Mouse (Mus musculus) WW6 (cell line): ENCODE measurements at regions not wholly inside any gene's neighbourhood (a gene's known extent, or its start where the extent isn't known, plus 50 kb on each side); places are given as distances from the start of the nearest gene placed in this dataset.

Experiments used
- DNase-seq: peaks from one replicate; pipeline ENCODE4 v3.0.0-alpha.2; 2013; ENCODE audit warnings: low read depth, low spot score

GRCm38 (mm10) chr8:126717652-126718155 is 123.9 kb upstream of the Irf2bp2 start:
- DNase-seq, result no peak

- no peak for DNase-seq
Observed at GRCm38 (mm10) chr8:126715666-126716065, 121.9 kb upstream of the Irf2bp2 start.

GRCm38 (mm10) chr8:126713602-126714145 is 119.9 kb upstream of the Irf2bp2 start:
- no peak for DNase-seq

DNA sequence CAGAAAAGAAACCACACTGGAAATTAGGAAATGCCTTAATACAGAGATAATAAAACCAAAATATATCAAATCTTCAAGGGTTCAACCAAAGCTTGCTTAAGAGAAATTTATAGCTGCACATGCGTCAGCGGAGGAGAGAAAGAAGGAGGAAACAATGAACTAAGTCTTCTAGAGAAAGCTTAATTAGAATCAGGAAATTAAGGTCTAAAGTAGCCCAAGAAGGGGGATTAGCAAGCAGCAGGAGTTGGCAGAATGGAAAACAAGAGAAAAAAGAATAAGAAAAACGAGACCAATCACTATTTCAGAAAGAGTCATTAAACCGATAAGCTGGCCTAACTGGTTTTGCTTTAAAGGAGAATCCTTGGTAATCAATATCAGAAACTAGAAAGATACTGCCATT is 119.4 kb upstream of the Irf2bp2 start:
- no peak for DNase-seq

- DNase-seq, result no peak
Observed at GRCm38 (mm10) chr8:126712749-126713148, 119.0 kb upstream of the Irf2bp2 start.

GRCm38 (mm10) chr8:126708956-126709355 is 115.2 kb upstream of the Irf2bp2 start:
- DNase-seq, result no peak

DNA sequence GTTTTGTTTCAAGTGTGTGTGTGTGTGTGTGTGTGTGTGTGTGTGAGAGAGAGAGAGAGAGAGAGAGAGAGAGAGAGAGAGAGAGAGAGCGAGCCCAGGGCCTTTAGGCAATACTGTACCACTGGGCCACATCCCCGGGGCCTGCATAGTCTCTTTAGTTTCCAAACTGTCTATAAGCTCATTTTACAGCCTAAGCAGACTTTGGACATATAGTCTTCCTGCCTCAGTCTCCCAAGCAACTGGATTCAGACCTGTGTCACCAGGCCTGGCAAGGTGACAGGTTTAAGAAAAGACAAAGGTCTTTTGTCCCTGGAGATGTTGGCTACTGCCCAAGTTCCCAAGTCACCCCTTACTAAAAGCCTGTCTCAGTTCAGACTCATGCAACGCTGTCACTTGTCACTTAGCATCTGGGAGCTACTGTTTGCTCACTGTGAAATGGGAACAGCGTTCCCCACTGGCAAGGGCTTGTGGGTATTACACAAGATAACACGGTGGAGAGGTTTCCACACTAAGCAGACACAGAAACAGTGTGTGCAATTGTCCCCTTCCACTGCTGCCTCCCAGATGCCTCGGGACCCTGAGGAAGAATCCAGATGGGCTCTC is 113.6 kb upstream of the Irf2bp2 start:
- DNase-seq, result no peak

- DNase-seq, result no peak
Observed at GRCm38 (mm10) chr8:126706247-126706646, 112.5 kb upstream of the Irf2bp2 start.

DNA sequence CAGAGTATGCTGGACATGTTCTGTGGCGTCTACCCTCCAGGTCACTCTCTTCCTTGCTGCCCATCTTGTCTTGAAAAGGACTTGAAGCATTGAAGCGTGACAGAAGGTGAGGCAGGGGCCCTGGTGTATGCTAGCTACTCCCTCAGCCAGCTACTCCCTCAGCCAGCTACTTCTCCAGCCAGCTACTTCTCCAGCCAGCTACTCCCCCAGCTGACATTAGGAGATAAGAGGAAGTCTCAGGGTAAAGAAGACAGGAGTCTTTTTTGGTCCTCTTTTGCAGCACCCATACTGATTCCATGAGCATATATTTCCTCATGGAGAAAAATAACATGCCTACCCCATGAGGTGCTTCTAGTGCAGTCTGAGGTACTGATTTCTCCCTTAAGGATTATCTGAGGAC is 111.6 kb upstream of the Irf2bp2 start:
- DNase-seq, result no peak

DNA sequence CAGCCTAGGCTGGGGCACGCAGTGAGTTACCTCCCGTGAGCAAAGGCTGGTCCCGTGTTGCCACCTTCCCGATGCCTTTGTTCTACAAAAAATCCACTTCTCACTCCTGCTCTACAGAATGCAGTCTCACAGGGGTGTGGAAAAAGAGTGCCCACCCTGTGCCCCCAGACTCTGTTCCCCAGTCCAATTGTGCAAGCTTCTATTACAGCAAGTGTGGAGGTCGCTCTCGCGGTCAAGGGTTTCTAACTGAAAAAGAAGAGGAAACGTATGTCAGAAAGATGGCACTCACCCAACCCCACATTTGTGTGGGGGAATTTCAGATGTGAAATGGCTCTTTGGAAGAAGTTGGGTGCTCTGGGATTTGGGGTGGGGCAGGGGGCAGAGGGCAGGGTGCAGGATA is 110.9 kb upstream of the Irf2bp2 start:
- no peak for DNase-seq

- no peak for DNase-seq
Observed at GRCm38 (mm10) chr8:126703546-126703945, 109.8 kb upstream of the Irf2bp2 start.

GRCm38 (mm10) chr8:126702294-126702693 is 108.5 kb upstream of the Irf2bp2 start:
- DNase-seq, result no peak

- DNase-seq, result no peak
Observed at GRCm38 (mm10) chr8:126699389-126699775, 105.6 kb upstream of the Irf2bp2 start.

GRCm38 (mm10) chr8:126698601-126699388 is 105.0 kb upstream of the Irf2bp2 start:
- no peak for DNase-seq

DNA sequence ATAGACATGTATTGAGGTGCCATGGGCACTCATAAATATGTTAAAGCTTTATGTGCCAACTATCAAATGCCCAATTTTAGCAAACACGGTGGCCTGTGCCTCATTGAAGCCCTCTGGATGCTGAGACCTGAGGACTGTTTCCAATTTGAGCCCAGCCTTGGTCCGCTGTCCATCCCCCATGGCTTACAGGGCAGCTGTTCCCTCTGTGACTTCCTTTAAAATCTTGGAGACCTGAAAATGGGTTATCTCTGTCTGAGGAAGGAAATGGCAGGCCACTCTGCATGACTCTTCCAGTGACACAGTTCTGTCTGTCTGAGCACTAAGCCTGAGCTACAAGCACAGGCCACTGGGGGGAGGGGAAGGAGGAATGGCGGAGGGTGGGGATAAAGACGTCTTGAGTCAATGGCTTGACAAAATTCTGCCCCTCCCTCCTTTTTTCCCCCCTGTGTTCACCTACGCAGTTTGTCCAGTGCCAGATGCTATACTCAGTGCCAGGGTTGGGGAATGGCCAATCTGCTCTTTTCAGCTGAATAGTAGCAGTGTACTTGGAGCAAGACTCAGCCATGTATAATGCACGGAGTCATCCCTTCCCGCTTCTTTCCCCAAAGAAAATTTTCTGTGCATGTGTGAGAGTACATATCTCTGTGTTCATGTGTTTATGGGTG is 102.7 kb upstream of the Irf2bp2 start:
- no peak for DNase-seq

GRCm38 (mm10) chr8:126694370-126694769 is 100.6 kb upstream of the Irf2bp2 start:
- DNase-seq, result no peak

GRCm38 (mm10) chr8:126693642-126694041 is 99.9 kb upstream of the Irf2bp2 start:
- DNase-seq, result no peak

GRCm38 (mm10) chr8:126692711-126693110 is 98.9 kb upstream of the Irf2bp2 start:
- DNase-seq, result no peak

DNA sequence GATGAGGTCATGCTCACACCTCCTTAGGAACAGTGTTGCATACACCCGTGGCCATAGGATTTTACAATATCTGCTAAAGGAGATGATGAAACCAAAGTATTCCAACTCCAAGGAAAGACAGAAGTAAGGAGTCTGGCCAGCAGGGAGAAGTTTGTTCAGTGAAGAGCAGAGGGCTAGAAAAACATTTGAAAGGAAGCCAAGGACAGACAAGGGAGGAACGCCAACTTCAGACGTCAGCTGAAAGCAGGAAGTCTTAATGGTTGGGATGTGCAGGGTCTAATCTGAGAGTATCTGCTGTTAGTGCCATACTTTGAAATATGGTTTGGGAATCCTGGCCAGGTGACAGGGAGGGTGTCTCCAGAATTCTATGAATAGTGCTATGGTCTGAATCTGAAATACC is 98.5 kb upstream of the Irf2bp2 start:
- no peak for DNase-seq

- DNase-seq, result no peak
Observed at GRCm38 (mm10) chr8:126688450-126688849, 94.7 kb upstream of the Irf2bp2 start.

GRCm38 (mm10) chr8:126688014-126688413 is 94.2 kb upstream of the Irf2bp2 start:
- DNase-seq, result no peak

GRCm38 (mm10) chr8:126686827-126687226 is 93.0 kb upstream of the Irf2bp2 start:
- no peak for DNase-seq
